Mouse (Mus musculus) hindbrain, embryonic 11.5 days (tissue): ENCODE measurements at regions not wholly inside any gene's neighbourhood (a gene's known extent, or its start where the extent isn't known, plus 50 kb on each side); places are given as distances from the start of the nearest gene placed in this dataset.
"Not testable (repeated sequence)": the region's sequence is repeated elsewhere in the genome, so short reads cannot be mapped to it uniquely, and the experiment has no call there.

Experiments
- ATAC-seq: fragments of 200-750 bp; cut with Nextera tagmentation; 2 replicates; pipeline ENCODE4 v1.8.0; 2017; ENCODE audit warnings: mild to moderate bottlenecking, moderate TSS enrichment, moderate library complexity; ENCODE audit not compliant: low FRiP score
- DNase-seq: peaks from one replicate; pipeline ENCODE4 v3.0.0-alpha.2; 2015; ENCODE audit warnings: low spot score
- H3K27ac ChIP-seq: fragments of 300-500 bp; sonication (generic); 2 replicates; pipeline ENCODE4 v1.5.1; 2014; ENCODE audit warnings: mild to moderate bottlenecking, low read depth, low read length
- H3K27me3 ChIP-seq: fragments of 300-500 bp; sonication (generic); 2 replicates; pipeline ENCODE4 v1.6.1; 2014; ENCODE audit warnings: mild to moderate bottlenecking, low read length, moderate library complexity, mixed read lengths; ENCODE audit not compliant: control insufficient read depth, insufficient read depth
- H3K36me3 ChIP-seq: fragments of 300-500 bp; sonication (generic); 2 replicates; pipeline ENCODE4 v1.6.1; 2014; ENCODE audit warnings: mild to moderate bottlenecking, low read length, moderate library complexity, mixed read lengths; ENCODE audit not compliant: control insufficient read depth, insufficient read depth
- H3K4me1 ChIP-seq: fragments of 300-500 bp; sonication (generic); replicated peaks from 2 replicates; pipeline ENCODE4 v1.6.1; 2014; ENCODE audit warnings: low read length, mixed read lengths; ENCODE audit not compliant: control insufficient read depth, insufficient read depth
- H3K4me2 ChIP-seq: fragments of 300-500 bp; sonication (generic); replicated peaks from 2 replicates; pipeline ENCODE4 v1.6.1; 2014; ENCODE audit warnings: mild to moderate bottlenecking, low read depth, low read length
- H3K4me3 ChIP-seq: fragments of 300-500 bp; sonication (generic); 2 replicates; pipeline ENCODE4 v1.5.1; 2014; ENCODE audit warnings: low read depth, low read length
- H3K9ac ChIP-seq: fragments of 300-500 bp; sonication (generic); 2 replicates; pipeline ENCODE4 v1.6.1; 2014; ENCODE audit warnings: low read depth, low read length
- H3K9me3 ChIP-seq: fragments of 300-500 bp; sonication (generic); 2 replicates; pipeline ENCODE4 v1.6.1; 2016; ENCODE audit warnings: low read length; ENCODE audit not compliant: control insufficient read depth
- WGBS: fragments of 180-500 bp; shearing (Covaris S2); extraction: QIAGEN DNeasy Blood & Tissue Kit; methylation state at CpG from one replicate; pipeline ENCODE4 v1.1.7; 2014; 5-methylcytosine and 5-hydroxymethylcytosine counted together

GRCm38 (mm10) chr4:10670846-10671428, 203.4 kb upstream of the 2610301B20Rik start:
- WGBS, result 77% methylated on average over 6 of the region's 6 CpGs
- Histone ChIP-seq H3K4me1 (no peaks in the 10 kb centered on the region), H3K4me2 (no peak overlapping the region), H3K4me3 (no peak overlapping the region), H3K9ac (no peak overlapping the region), H3K27me3 (no peaks in the 10 kb centered on the region), H3K9me3 (no peaks in the 10 kb centered on the region), H3K27ac (no peak overlapping the region), H3K36me3 (no peaks in the 10 kb centered on the region)
- ATAC-seq (no peak), DNase-seq (no peak)

- Histone ChIP-seq H3K4me3 (no peak overlapping the region), H3K4me1 (no peaks in the 10 kb centered on the region), H3K36me3 (no peaks in the 10 kb centered on the region), H3K27ac (no peak overlapping the region), H3K9ac (no peak overlapping the region), H3K27me3 (no peaks in the 10 kb centered on the region), H3K9me3 (no peaks in the 10 kb centered on the region), H3K4me2 (no peak overlapping the region)
- ATAC-seq (no peak), DNase-seq (no peak)
- WGBS, result 76% methylated on average over 9 of the region's 9 CpGs
These were observed 183.2 kb upstream of the 2610301B20Rik start for GRCm38 (mm10) chr4:10691086-10691485.

- no peak overlapping the region for H3K9ac ChIP-seq
- no peak overlapping the region for H3K4me3 ChIP-seq
- no peaks in the 10 kb centered on the region for H3K36me3 ChIP-seq
- H3K27ac ChIP-seq, result no peak overlapping the region
- no peak for DNase-seq
- H3K4me1 ChIP-seq, result no peaks in the 10 kb centered on the region
- H3K27me3 ChIP-seq, result no peaks in the 10 kb centered on the region
- WGBS, result 81% methylated on average over 2 of the region's 2 CpGs
- H3K9me3 ChIP-seq, result no peaks in the 10 kb centered on the region
- no peak for ATAC-seq
- H3K4me2 ChIP-seq, result no peak overlapping the region
These were observed 181.4 kb upstream of the 2610301B20Rik start for GRCm38 (mm10) chr4:10692860-10693259.

GRCm38 (mm10) chr4:10693446-10694105, 180.7 kb upstream of the 2610301B20Rik start:
- Histone ChIP-seq H3K4me3 (peak overlapping the region; percentile 21), H3K9me3 (no peaks in the 10 kb centered on the region), H3K4me2 (no peak overlapping the region), H3K27me3 (no peaks in the 10 kb centered on the region), H3K9ac (no peak overlapping the region), H3K27ac (no peak overlapping the region), H3K4me1 (no peaks in the 10 kb centered on the region), H3K36me3 (no peaks in the 10 kb centered on the region)
- WGBS, result 36% methylated on average over 5 of the region's 15 CpGs
- ATAC-seq, result no peak
- no peak for DNase-seq

- peak overlapping the region; percentile 21 for H3K4me3 ChIP-seq
- not testable (repeated sequence) for H3K4me1 ChIP-seq, H3K36me3 ChIP-seq, H3K4me2 ChIP-seq, H3K9me3 ChIP-seq, H3K27ac ChIP-seq, DNase-seq, H3K9ac ChIP-seq, ATAC-seq, H3K27me3 ChIP-seq
- WGBS, result 42% methylated on average over 4 of the region's 21 CpGs
These were observed 180.1 kb upstream of the 2610301B20Rik start for GRCm38 (mm10) chr4:10694106-10694748.

GRCm38 (mm10) chr4:10697225-10697836, 177.0 kb upstream of the 2610301B20Rik start:
- DNase-seq (no peak), ATAC-seq (no peak)
- no peak overlapping the region for H3K9ac ChIP-seq
- WGBS, result 80% methylated on average over 1 of the region's 1 CpGs
- no peaks in the 10 kb centered on the region for H3K27me3 ChIP-seq
- H3K4me1 ChIP-seq, result no peaks in the 10 kb centered on the region
- H3K36me3 ChIP-seq, result no peaks in the 10 kb centered on the region
- H3K4me2 ChIP-seq, result no peak overlapping the region
- H3K27ac ChIP-seq, result no peak overlapping the region
- H3K4me3 ChIP-seq, result no peak overlapping the region
- no peaks in the 10 kb centered on the region for H3K9me3 ChIP-seq

GRCm38 (mm10) chr4:10698637-10699036, 175.7 kb upstream of the 2610301B20Rik start:
- no peak overlapping the region for H3K4me3 ChIP-seq
- no peaks in the 10 kb centered on the region for H3K27me3 ChIP-seq
- 86% methylated on average over 3 of the region's 3 CpGs for WGBS
- H3K36me3 ChIP-seq, result no peaks in the 10 kb centered on the region
- ATAC-seq (no peak), DNase-seq (no peak)
- no peak overlapping the region for H3K4me2 ChIP-seq
- H3K9ac ChIP-seq, result no peak overlapping the region
- H3K4me1 ChIP-seq, result no peaks in the 10 kb centered on the region
- H3K9me3 ChIP-seq, result no peaks in the 10 kb centered on the region
- no peak overlapping the region for H3K27ac ChIP-seq

- DNase-seq (no peak), ATAC-seq (no peak)
- Histone ChIP-seq H3K9me3 (no peaks in the 10 kb centered on the region), H3K4me2 (no peak overlapping the region), H3K27ac (no peak overlapping the region), H3K4me1 (no peaks in the 10 kb centered on the region), H3K4me3 (no peak overlapping the region), H3K9ac (no peak overlapping the region), H3K36me3 (no peaks in the 10 kb centered on the region), H3K27me3 (no peaks in the 10 kb centered on the region)
- 86% methylated on average over 10 of the region's 10 CpGs for WGBS
These were observed 172.8 kb upstream of the 2610301B20Rik start for GRCm38 (mm10) chr4:10701479-10701878.
